Mouse (Mus musculus): ENCODE data around the gene Il10.

Gene Il10

GRCm38 (mm10) chr1:131049361-131049806, 29.7 kb downstream of the Il10 start:
- no peak for DNase-seq (ENCODE audit: inconsistent ontology term)

GRCm38 (mm10) chr1:131050011-131050410, 30.4 kb downstream of the Il10 start:
- DNase-seq (ENCODE audit: inconsistent ontology term) = no peak

DNA sequence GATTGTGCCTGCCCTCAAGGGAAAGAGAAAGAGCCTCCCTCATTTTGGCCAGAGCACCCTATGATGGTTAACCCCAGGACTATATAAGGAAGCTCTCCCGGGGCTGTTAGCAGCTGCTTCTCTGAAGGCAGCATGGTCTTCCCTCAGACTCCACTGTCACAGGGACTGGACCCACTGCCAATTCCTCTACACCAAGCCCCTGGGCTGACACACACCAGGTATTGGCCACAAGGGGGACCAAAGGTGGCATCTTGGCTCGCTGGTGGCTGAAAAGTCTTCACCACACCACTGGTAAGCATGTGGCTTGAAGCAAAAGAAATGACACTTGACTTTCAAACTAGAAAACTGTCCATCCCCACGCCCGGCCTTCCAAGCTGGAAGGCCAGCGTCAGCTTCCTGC, 31.0 kb downstream of the Il10 start:
- DNase-seq (ENCODE audit: inconsistent ontology term) = no peak

DNA sequence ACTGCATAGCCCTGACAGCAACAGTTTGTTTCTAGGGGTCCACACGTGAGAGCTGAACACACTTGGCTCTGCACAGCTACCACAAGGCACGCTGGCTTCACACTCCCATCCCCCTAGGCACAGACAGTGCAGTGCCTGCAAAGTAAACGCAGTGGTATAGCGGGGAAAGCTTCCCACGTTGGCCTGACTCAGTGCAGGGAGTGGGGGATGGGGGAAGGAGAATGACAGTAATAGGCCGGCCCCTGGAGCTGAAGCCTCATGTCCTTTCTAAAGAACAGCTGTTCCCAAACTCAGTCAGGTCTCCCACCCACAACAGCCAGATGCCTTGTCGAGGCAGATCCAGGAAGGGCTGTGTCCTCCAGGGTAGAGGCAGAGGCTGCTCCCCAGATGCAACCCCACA, 31.4 kb downstream of the Il10 start:
- no peak for DNase-seq (ENCODE audit: inconsistent ontology term)

- peak; percentile 70 for DNase-seq (ENCODE audit: inconsistent ontology term)
Measured at GRCm38 (mm10) chr1:131053239-131053638, 33.6 kb downstream of the Il10 start.

DNA sequence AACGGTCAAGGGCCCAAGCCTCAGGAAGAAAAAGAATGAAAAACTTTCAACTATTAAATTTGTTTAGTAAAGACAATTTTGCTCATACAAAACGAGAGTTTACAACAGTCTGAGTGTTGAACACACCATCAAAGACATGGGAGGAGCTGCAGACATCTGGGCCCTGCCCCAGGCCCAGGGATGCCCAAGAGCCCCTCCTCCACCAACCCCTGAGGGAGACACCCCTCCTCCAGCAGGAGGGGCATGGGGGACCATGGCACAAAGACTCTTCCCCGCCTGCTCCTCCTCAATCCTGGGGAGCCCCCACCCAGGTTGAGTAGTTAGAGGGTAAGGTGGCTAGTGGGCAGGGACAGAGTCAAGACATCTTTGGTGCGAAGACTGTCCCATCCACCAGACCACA, 34.0 kb downstream of the Il10 start:
- DNase-seq (ENCODE audit: inconsistent ontology term) = no peak

DNA sequence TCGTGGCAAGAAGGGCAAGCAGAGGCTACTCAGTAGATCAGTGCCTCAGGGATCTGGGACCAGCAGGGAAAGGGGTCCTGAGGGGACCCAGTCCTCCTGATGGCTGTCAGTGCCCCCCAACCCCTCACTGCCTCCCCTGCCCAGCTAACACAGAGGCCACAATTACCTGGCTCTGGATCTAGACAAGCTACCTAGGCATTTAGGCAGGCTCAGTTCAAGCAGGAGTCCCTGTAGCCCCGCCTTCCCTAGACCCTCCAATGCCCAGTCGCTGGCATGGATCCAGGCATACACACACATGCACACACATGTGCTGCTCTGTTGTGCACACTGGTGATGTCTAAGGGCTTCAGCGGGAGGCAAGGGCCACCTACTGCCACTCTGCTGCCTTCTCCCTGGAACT, 34.6 kb downstream of the Il10 start:
- no peak for DNase-seq (ENCODE audit: inconsistent ontology term)

DNA sequence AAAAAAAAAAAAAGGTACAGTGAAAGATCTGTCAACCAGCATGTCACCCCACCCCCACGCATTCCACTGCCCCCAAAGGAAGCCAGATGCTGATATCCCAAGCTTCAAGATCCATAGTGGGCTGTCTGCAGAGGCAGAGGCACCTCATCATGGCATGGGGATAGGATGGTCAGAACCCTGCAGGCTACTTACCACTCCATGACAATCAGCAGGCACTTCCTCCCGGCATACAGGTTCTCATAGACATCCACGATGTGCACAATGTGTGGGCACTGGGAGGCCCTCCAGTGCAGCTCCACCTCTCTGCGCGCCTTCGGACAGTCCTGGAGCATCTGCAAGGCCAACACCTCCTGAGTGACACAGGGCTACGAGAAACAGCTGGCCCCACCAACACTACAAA, 38.8 kb downstream of the Il10 start:
- DNase-seq (ENCODE audit: inconsistent ontology term) = no peak

- no peak for DNase-seq (ENCODE audit: inconsistent ontology term)
Measured at GRCm38 (mm10) chr1:131059411-131059810, 39.8 kb downstream of the Il10 start.

- no peak for DNase-seq (ENCODE audit: inconsistent ontology term)
Measured at GRCm38 (mm10) chr1:131059841-131060240, 40.2 kb downstream of the Il10 start.

DNA sequence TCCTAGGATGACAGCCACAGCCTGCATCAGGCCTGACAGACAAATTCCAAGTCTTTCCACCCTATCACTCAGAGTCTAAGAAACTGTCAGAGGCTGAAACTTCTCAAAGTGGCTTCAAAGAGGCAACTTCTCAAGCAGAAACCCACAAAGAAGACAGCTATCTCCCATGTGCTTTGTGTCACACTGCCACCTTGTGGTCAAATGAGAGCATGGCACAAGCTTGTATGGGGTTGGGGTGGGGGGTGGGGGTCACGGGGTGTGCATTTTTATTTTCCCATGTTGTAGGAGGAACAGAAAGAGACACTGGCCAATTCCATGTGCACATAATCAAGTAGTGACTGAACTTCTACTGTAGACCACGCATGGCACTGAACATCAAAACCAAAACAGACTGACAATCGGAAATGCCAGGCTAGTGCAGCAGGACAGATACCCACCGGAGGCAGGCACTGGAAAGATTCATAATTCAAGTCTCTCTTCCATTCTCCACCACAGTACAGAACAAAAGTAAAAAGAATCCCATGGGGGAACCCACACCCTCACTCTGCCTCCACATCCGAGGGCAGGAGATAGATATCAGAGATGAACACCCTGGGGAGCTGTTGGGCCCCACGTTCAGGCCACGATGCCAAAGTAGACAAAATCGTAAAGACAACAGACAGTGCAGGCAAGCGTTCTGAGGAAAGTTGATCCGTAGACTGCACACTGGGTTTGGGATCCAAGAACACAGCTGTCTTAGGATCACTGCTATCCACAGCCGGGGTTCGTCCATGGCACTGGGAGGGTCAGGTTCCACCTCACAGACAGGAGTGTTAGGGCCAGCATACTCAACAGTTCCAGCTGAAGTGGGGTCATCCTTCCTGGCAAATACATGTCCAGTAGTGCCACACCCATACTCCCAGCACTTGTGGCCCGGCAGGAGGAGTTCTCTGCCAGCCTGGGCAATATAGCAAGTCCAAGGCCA, 40.9 kb downstream of the Il10 start:
- peak; percentile 45 for DNase-seq (ENCODE audit: inconsistent ontology term)

DNA sequence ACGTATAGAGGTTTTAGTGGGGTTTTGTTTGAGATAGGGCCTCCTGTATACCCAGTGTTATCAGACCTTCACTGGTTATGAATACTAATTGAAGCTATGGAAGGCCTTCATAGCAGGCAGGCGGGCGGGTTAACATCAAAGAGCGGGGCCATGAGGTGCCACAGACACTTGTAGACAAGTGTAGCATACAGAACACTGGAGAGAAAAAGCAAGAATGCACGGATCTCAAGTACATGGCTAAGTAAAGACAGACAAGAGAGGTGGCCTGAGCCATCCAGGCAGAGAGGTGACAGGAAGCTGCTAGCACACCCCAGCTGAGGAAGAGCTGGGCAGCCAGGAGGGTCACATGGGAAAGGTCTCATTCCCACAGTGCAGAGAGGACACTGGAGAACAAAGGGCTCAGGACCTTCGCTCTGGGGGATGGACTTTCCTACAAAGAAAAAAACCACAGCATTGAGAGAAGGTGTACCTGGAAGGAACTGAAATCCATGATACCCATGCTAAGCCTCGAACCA, 42.2 kb downstream of the Il10 start:
- no peak for DNase-seq (ENCODE audit: inconsistent ontology term)

DNA sequence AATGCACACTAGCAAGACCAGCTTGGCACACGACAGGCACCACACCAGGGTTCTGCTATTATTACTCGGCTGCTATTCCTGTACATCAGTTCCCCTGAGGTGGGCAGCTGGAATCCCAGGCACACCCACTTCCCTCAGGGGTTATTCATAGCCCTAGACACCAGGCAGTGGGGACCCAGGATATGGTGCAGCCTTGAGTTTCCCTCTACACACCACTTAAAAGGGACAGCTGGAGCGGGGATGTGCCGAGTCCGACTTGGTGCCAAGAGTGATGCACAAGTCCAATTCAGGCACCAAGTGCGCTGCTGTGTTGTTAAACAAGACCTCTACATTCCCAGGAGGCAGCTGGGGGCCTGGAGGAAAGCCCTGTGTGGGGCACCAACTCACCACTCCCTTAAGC, 43.2 kb downstream of the Il10 start:
- no peak for DNase-seq (ENCODE audit: inconsistent ontology term)

DNA sequence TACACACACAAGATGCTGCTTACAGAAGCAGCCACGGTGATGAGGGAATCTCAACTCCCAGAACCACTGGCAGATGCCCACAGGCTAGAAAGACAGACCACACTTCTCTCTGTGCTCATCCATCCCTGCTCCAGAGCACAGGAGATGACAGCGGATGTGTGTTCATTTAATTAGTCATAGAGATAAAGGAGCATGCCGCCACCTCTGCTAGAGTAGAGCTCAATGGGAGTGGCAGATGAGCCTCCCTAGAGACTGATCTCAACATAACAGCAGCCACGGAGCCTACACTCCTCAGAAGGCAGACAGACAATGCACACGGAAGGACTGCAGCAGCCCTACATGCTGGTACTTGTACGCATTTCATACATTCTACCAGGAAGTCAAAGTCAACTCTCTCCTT, 44.6 kb downstream of the Il10 start:
- DNase-seq (ENCODE audit: inconsistent ontology term) = no peak

- peak; percentile 65 for DNase-seq (ENCODE audit: inconsistent ontology term)
Measured at GRCm38 (mm10) chr1:131068011-131068727, 48.5 kb downstream of the Il10 start.

GRCm38 (mm10) chr1:131069010-131069409, 49.4 kb downstream of the Il10 start:
- no peak for DNase-seq (ENCODE audit: inconsistent ontology term)

DNA sequence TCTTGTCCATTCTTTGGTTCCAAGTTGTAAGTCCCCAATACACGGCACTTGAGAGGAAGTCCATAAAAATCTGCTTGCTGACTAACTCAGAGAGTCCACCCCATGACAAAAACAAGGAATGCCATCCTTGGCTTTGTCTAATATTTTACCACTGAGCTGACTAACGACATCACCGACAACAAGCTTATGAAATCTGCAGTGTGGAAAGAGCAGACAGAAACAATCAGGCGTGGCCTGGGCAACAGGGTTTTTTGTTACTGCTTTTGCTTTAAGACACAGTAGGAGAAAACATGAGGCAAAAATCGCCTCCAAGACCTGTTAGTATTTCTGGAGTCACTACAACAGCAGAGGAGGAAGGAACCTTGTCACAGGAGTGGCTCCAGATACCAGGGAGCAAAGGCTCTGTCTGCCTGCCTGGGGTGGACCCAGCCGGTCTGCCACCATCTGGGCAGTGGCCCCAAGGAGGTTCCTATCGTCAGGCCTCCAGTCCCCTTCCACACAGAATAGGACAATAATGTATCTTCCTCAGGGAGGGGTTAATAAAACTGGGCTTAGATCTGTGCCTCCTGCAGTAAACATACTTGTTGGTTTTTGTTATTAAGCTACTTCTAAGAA, 52.8 kb downstream of the Il10 start:
- DNase-seq (ENCODE audit: inconsistent ontology term) = peak; percentile 58

- DNase-seq (ENCODE audit: inconsistent ontology term) = no peak
Measured at GRCm38 (mm10) chr1:131074524-131074938, 54.9 kb downstream of the Il10 start.
